Mouse (Mus musculus) embryo, embryonic 11.5 days (tissue): ENCODE data around the gene Calm3.

ENCODE experiments used
- DNase-seq: peaks from one replicate; pipeline ENCODE4 v3.0.0-alpha.2; 2012; ENCODE audit warnings: low read depth, low spot score

The Calm3 gene

GRCm38 (mm10) chr7:16940292-16940691, 16.4 kb upstream of the Calm3 start:
- no peak for DNase-seq

GRCm38 (mm10) chr7:16938117-16938791, 14.3 kb upstream of the Calm3 start:
- no peak for DNase-seq

- no peak for DNase-seq
Observed at GRCm38 (mm10) chr7:16937312-16937711, 13.4 kb upstream of the Calm3 start.

GRCm38 (mm10) chr7:16932704-16933577, 9.0 kb upstream of the Calm3 start:
- DNase-seq, result no peak

GRCm38 (mm10) chr7:16931968-16932627, 8.2 kb upstream of the Calm3 start:
- DNase-seq, result peak; percentile 87

GRCm38 (mm10) chr7:16930850-16931249, 6.9 kb upstream of the Calm3 start:
- DNase-seq, result no peak

- DNase-seq, result no peak
Observed at GRCm38 (mm10) chr7:16928341-16928740, 4.4 kb upstream of the Calm3 start.

GRCm38 (mm10) chr7:16923283-16924036, 454 bp downstream of the Calm3 start:
- DNase-seq, result no peak

GRCm38 (mm10) chr7:16922360-16922973, 1.4 kb downstream of the Calm3 start:
- no peak for DNase-seq

GRCm38 (mm10) chr7:16921881-16922335, 2.0 kb downstream of the Calm3 start:
- DNase-seq, result no peak

- no peak for DNase-seq
Observed at GRCm38 (mm10) chr7:16920818-16921791, 2.8 kb downstream of the Calm3 start.

GRCm38 (mm10) chr7:16920150-16920579, 3.7 kb downstream of the Calm3 start:
- DNase-seq, result no peak

- DNase-seq, result no peak
Observed at GRCm38 (mm10) chr7:16919395-16920149, 4.3 kb downstream of the Calm3 start.

GRCm38 (mm10) chr7:16918670-16919069, 5.2 kb downstream of the Calm3 start:
- DNase-seq, result no peak

GRCm38 (mm10) chr7:16918014-16918413, 5.9 kb downstream of the Calm3 start:
- DNase-seq, result no peak

- no peak for DNase-seq
Observed at GRCm38 (mm10) chr7:16917447-16917846, 6.5 kb downstream of the Calm3 start.

- no peak for DNase-seq
Observed at GRCm38 (mm10) chr7:16916342-16917265, 7.3 kb downstream of the Calm3 start.
